Mouse (Mus musculus) MEL (cell line): ENCODE measurements around the gene Krtcap2. TPM values are rescaled to one million over a fixed set of nuclear protein-coding genes. Genes with fewer than 3 reads are reported as not detected.

Source experiments
- DNase-seq: peaks from one replicate; pipeline ENCODE4 v3.0.0; 2011; ENCODE audit warnings: low read depth, low spot score
- H3K27ac ChIP-seq: 2 replicates; pipeline ENCODE4 v1.5.1; 2012; ENCODE audit warnings: low read depth, mild to moderate bottlenecking, control low read depth, low read length, moderate library complexity; ENCODE audit not compliant: control insufficient read depth
- H3K27me3 ChIP-seq, 2 experiments: fragments of 150-350 bp in 1 of 2; sonication (generic) in 1 of 2; 2 replicates each; pipeline ENCODE4 v1.6.1; 2012; ENCODE audit warnings: low read length in 2 of 2, mild to moderate bottlenecking in 2 of 2, improper control_type of control experiment in 1 of 2, moderate library complexity in 1 of 2; ENCODE audit not compliant: insufficient read depth in 2 of 2, control insufficient read depth in 1 of 2
- H3K36me3 ChIP-seq, 2 experiments: 2 replicates each; pipeline ENCODE4 v1.6.1; 2012 to 2014; ENCODE audit warnings: low read length in 2 of 2, improper control_type of control experiment in 1 of 2, inconsistent platforms in 1 of 2, mild to moderate bottlenecking in 1 of 2; ENCODE audit not compliant: insufficient read depth in 2 of 2, control insufficient read depth in 1 of 2
- H3K4me1 ChIP-seq, 2 experiments: fragments of 150-350 bp in 1 of 2; sonication (generic) in 1 of 2; 2 replicates each; pipeline ENCODE4 v1.6.1; 2012; ENCODE audit warnings: low read length in 2 of 2, improper control_type of control experiment in 1 of 2, mild to moderate bottlenecking in 1 of 2; ENCODE audit not compliant: insufficient read depth in 2 of 2, control insufficient read depth in 1 of 2
- H3K4me3 ChIP-seq, 2 experiments: fragments of 150-350 bp in 1 of 2; sonication (generic) in 1 of 2; 2 replicates each; pipeline ENCODE4 v1.5.1; 2012; ENCODE audit warnings: low read depth in 2 of 2, low read length in 2 of 2, mild to moderate bottlenecking in 2 of 2, moderate library complexity in 2 of 2, control low read depth in 1 of 2, improper control_type of control experiment in 1 of 2; ENCODE audit not compliant: control insufficient read depth in 1 of 2, insufficient read depth in 1 of 2
- H3K79me2 ChIP-seq: 2 replicates; pipeline ENCODE4 v1.6.1; 2012; ENCODE audit warnings: mild to moderate bottlenecking, low read length, moderate library complexity; ENCODE audit not compliant: control insufficient read depth, poor library complexity, insufficient read depth
- H3K9ac ChIP-seq: 2 replicates; pipeline ENCODE4 v1.6.1; 2012; ENCODE audit warnings: low read depth, mild to moderate bottlenecking, control low read depth, low read length, moderate library complexity; ENCODE audit not compliant: control insufficient read depth, poor library complexity, severe bottlenecking
- H3K9me3 ChIP-seq: fragments of 150-350 bp; sonication (generic); replicated peaks from 2 replicates; pipeline ENCODE4 v1.6.1; 2012; ENCODE audit warnings: mild to moderate bottlenecking, low read length, improper control_type of control experiment, moderate library complexity; ENCODE audit not compliant: insufficient read depth
- BHLHE40 ChIP-seq: IDR thresholded peaks from 2 replicates; pipeline ENCODE4 v1.6.1; 2012; ENCODE audit warnings: low read depth, mild to moderate bottlenecking, inconsistent platforms, low read length, improper control_type of control experiment, borderline replicate concordance
- CHD2 ChIP-seq: IDR thresholded peaks from 2 replicates; pipeline ENCODE4 v1.6.1; 2011; ENCODE audit warnings: low read length, improper control_type of control experiment
- CTCF ChIP-seq, 3 experiments: IDR thresholded peaks in 2 of 3; conservative IDR thresholded peaks in 1 of 3; 2 replicates each; pipeline ENCODE4 v1.5.1; 2011 to 2012; ENCODE audit warnings: low read length in 3 of 3, low read depth in 2 of 3, mild to moderate bottlenecking in 2 of 3, improper control_type of control experiment in 1 of 3, inconsistent platforms in 1 of 3, mixed read lengths in 1 of 3, moderate library complexity in 1 of 3; ENCODE audit not compliant: control insufficient read depth in 1 of 3, insufficient read depth in 1 of 3, poor library complexity in 1 of 3, severe bottlenecking in 1 of 3
- E2F4 ChIP-seq: IDR thresholded peaks from 2 replicates; pipeline ENCODE4 v1.6.1; 2011; ENCODE audit warnings: low read depth, low read length, improper control_type of control experiment, borderline replicate concordance
- ELF1 ChIP-seq: IDR thresholded peaks from 2 replicates; pipeline ENCODE4 v1.6.1; 2014; ENCODE audit warnings: low read depth, mild to moderate bottlenecking, inconsistent platforms, low read length, improper control_type of control experiment, moderate library complexity
- EP300 ChIP-seq, 2 experiments: IDR thresholded peaks; 2 replicates each; pipeline ENCODE4 v1.6.1; 2011; ENCODE audit warnings: improper control_type of control experiment in 2 of 2, low read length in 2 of 2, low read depth in 1 of 2, mild to moderate bottlenecking in 1 of 2
- GABPA ChIP-seq: IDR thresholded peaks from 2 replicates; pipeline ENCODE4 v1.6.1; 2012; ENCODE audit warnings: low read depth, mild to moderate bottlenecking, inconsistent platforms, low read length, improper control_type of control experiment, moderate library complexity
- HCFC1 ChIP-seq: IDR thresholded peaks from 2 replicates; pipeline ENCODE4 v1.6.1; 2012; ENCODE audit warnings: low read depth, mild to moderate bottlenecking, inconsistent platforms, low read length, improper control_type of control experiment, moderate library complexity
- JUND ChIP-seq: IDR thresholded peaks from 2 replicates; pipeline ENCODE4 v1.6.1; 2011; ENCODE audit warnings: low read depth, mild to moderate bottlenecking, improper control_type of control experiment, low read length
- MAX ChIP-seq: IDR thresholded peaks from 2 replicates; pipeline ENCODE4 v1.6.1; 2011; ENCODE audit warnings: low read length, improper control_type of control experiment
- MAZ ChIP-seq: IDR thresholded peaks from 2 replicates; pipeline ENCODE4 v1.6.1; 2012; ENCODE audit warnings: low read depth, mild to moderate bottlenecking, inconsistent platforms, low read length, improper control_type of control experiment
- MEF2A ChIP-seq: IDR thresholded peaks from 2 replicates; pipeline ENCODE4 v1.6.1; 2014; ENCODE audit warnings: low read depth, mild to moderate bottlenecking, inconsistent platforms, low read length, improper control_type of control experiment; ENCODE audit not compliant: poor library complexity, insufficient replicate concordance, severe bottlenecking; ENCODE audit errors: extremely low read depth
- MXI1 ChIP-seq: IDR thresholded peaks from 2 replicates; pipeline ENCODE4 v1.6.1; 2011; ENCODE audit warnings: mild to moderate bottlenecking, low read depth, low read length, improper control_type of control experiment
- MYC ChIP-seq: IDR thresholded peaks from 2 replicates; pipeline ENCODE4 v1.6.1; 2011; ENCODE audit warnings: low read depth, mild to moderate bottlenecking, low read length, improper control_type of control experiment, moderate library complexity
- POLR2A ChIP-seq, 2 experiments: IDR thresholded peaks; 2 replicates each; pipeline ENCODE4 v1.6.1; 2011 to 2012; ENCODE audit warnings: low read length in 2 of 2, mild to moderate bottlenecking in 2 of 2, control low read depth in 1 of 2, improper control_type of control experiment in 1 of 2, low read depth in 1 of 2, moderate library complexity in 1 of 2; ENCODE audit not compliant: control insufficient read depth in 1 of 2, insufficient read depth in 1 of 2, poor library complexity in 1 of 2
- POLR2AphosphoS2 ChIP-seq: IDR thresholded peaks from 2 replicates; pipeline ENCODE4 v1.6.1; 2011; ENCODE audit warnings: low read length, improper control_type of control experiment
- POLR2AphosphoS5 ChIP-seq: IDR thresholded peaks from 2 replicates; pipeline ENCODE4 v1.6.1; 2012; ENCODE audit warnings: low read depth, borderline replicate concordance, mild to moderate bottlenecking, inconsistent platforms, low read length, moderate library complexity, mixed read lengths
- RCOR1 ChIP-seq: IDR thresholded peaks from 2 replicates; pipeline ENCODE4 v1.6.1; 2012; ENCODE audit warnings: low read depth, mild to moderate bottlenecking, inconsistent platforms, low read length, improper control_type of control experiment
- SIN3A ChIP-seq: IDR thresholded peaks from 2 replicates; pipeline ENCODE4 v1.6.1; 2012; ENCODE audit warnings: low read length, improper control_type of control experiment, inconsistent platforms
- SMC3 ChIP-seq: IDR thresholded peaks from 2 replicates; pipeline ENCODE4 v1.6.1; 2011; ENCODE audit warnings: low read depth, low read length, improper control_type of control experiment
- TAL1 ChIP-seq: IDR thresholded peaks from 2 replicates; pipeline ENCODE4 v1.6.1; 2012; ENCODE audit warnings: mild to moderate bottlenecking, inconsistent platforms, low read length, moderate library complexity, mixed read lengths
- TBP ChIP-seq: IDR thresholded peaks from 2 replicates; pipeline ENCODE4 v1.8.0; 2011; ENCODE audit warnings: low read depth, low read length, improper control_type of control experiment
- TCF12 ChIP-seq: IDR thresholded peaks from 2 replicates; pipeline ENCODE4 v1.6.1; 2014; ENCODE audit warnings: low read depth, mild to moderate bottlenecking, inconsistent platforms, low read length, improper control_type of control experiment, moderate library complexity
- UBTF ChIP-seq: IDR thresholded peaks from 2 replicates; pipeline ENCODE4 v1.6.1; 2012; ENCODE audit warnings: low read depth, mild to moderate bottlenecking, inconsistent platforms, low read length, improper control_type of control experiment, moderate library complexity, borderline replicate concordance; ENCODE audit not compliant: insufficient read depth
- USF1 ChIP-seq: IDR thresholded peaks from 2 replicates; pipeline ENCODE4 v1.6.1; 2014; ENCODE audit warnings: low read depth, mild to moderate bottlenecking, inconsistent platforms, low read length, improper control_type of control experiment, moderate library complexity
- USF2 ChIP-seq, 2 experiments: IDR thresholded peaks; 2 replicates each; pipeline ENCODE4 v1.6.1; 2011 to 2012; ENCODE audit warnings: improper control_type of control experiment in 2 of 2, low read length in 2 of 2, borderline replicate concordance in 1 of 2, inconsistent platforms in 1 of 2, low read depth in 1 of 2, mild to moderate bottlenecking in 1 of 2; ENCODE audit not compliant: insufficient read depth in 1 of 2
- ZC3H11A ChIP-seq: IDR thresholded peaks from 2 replicates; pipeline ENCODE4 v1.6.1; 2012; ENCODE audit warnings: low read depth, mild to moderate bottlenecking, inconsistent platforms, low read length, improper control_type of control experiment
- ZMIZ1 ChIP-seq: IDR thresholded peaks from 2 replicates; pipeline ENCODE4 v1.6.1; 2012; ENCODE audit warnings: low read depth, mild to moderate bottlenecking, inconsistent platforms, low read length, improper control_type of control experiment, moderate library complexity
- ZNF384 ChIP-seq: IDR thresholded peaks from 2 replicates; pipeline ENCODE4 v1.6.1; 2012; ENCODE audit warnings: low read depth, mild to moderate bottlenecking, inconsistent platforms, low read length, improper control_type of control experiment
- polyA plus RNA-seq, 2 experiments: library from polyadenylated mRNA; stranded (reverse) in 1 of 2; unstranded in 1 of 2; fragments of >175 nt in 1 of 2; fragments of >200 nt in 1 of 2; gene quantifications; 2 replicates each; pipeline versions ENCODE4 v1.2.1 to v1.2.4; 2012; ENCODE audit warnings: low replicate concordance in 2 of 2, low read depth in 1 of 2; ENCODE audit not compliant: insufficient read length in 2 of 2, insufficient read depth in 1 of 2, missing spikeins in 1 of 2
- total RNA-seq: library from RNA; depleted of rRNA; stranded (reverse); fragments of 300-350 nt; gene quantifications from 2 replicates; pipeline ENCODE4 v1.2.3, GENCODE M21; 2012

Krtcap2 gene
- total and polyA plus RNA-seq, 3 experiments, result 171 to 497 TPM; not detected in 1

- no peak within 1 kb of the TSS for H3K4me3 ChIP-seq
- peaks cover 29 to 39% of the 10 kb centered on the region in 2 experiments for H3K27me3 ChIP-seq
Observed at GRCm38 (mm10) chr3:89280606-89281511, 35.1 kb downstream of the Krtcap2 start, which contains the start of gene Efna1. Gene Efna1 (minus strand): TSS chr3:89281142.

DNA sequence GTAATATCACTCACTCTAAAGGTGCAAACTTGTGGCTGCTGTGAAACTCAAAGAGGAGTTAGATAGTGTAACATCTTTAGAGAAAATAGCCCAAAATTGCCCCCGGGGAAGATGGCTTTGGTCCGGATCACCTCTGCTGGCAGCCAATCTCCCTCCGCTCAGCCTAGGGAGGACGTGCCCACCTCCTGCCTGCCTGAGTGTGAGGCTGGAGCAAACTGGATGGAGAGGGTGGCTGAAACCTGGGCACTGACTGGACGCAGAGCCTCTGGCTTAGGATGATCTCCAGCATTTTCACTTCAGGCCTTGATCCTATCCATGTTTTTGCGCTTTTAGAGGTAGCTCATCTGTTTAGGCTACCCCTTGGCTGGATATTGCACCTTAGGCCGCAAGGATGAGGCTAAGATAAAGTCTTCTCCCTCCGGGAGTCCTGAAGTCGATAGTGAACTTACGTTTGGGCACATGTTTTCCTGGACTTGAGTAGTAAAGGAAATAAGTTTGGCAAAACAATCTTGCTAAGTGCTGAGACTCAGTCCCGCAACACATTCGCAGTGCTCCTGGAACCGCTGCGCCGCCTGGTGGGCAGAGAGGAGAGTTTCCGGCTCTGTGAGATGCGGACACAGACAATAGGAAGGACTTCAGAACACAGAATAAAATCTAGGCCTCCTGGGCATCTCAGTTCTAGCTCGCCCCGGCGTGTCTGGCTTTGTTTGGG, 36.0 kb downstream of the Krtcap2 start:
- H3K9ac ChIP-seq, result no peak overlapping the region
- H3K79me2 ChIP-seq, result no peaks in the 10 kb centered on the region
- no peak overlapping the region for H3K4me3 ChIP-seq
- DNase-seq, result peak; percentile 87
- 0 out of 4 replicates have a peak, but pooled peaks cover 0 to 6% of the 10 kb centered on the region in 2 experiments for H3K4me1 ChIP-seq
- peaks cover 31 to 39% of the 10 kb centered on the region in 2 experiments for H3K27me3 ChIP-seq
- no peak overlapping the region for H3K27ac ChIP-seq
- no peaks in the 10 kb centered on the region for H3K9me3 ChIP-seq
- no peaks in the 10 kb centered on the region for H3K36me3 ChIP-seq
- TF ChIP-seq MAX, result no peak
- peak; percentile 71; the same call in 1 of the 2 replicates for TF ChIP-seq MAZ
- TF ChIP-seq ELF1, result peak; percentile 67
- TF ChIP-seq GABPA, result no peak; the same call in 1 of the 2 replicates
- no peak for TF ChIP-seq MEF2A
- TF ChIP-seq ZC3H11A, result peak; percentile 91
- TF ChIP-seq SMC3, result peak; percentile 99
- TF ChIP-seq USF1, result 0 out of 2 replicates have a peak, but pooled peaks have one; percentile 11
- TF ChIP-seq MYC, result 0 out of 2 replicates have a peak, but pooled peaks have one; percentile 40
- peak; percentile 68 for TF ChIP-seq SIN3A
- 0 out of 2 replicates have a peak, but pooled peaks have one; percentile 52 for TF ChIP-seq HCFC1
- TF ChIP-seq RCOR1, result no peak
- peak; percentile 28; the same call in 1 of the 2 replicates for TF ChIP-seq ZNF384
- peak; percentile 45; the same call in 1 of the 2 replicates for TF ChIP-seq BHLHE40
- no peak for TF ChIP-seq TAL1
- peak; percentile 99 for TF ChIP-seq CTCF (IDR thresholded peaks at IDR 0.05 in 2 of 3, conservative IDR thresholded peaks at IDR 0.05 in 1 of 3; ENCODE audit: control insufficient read depth in 1 of 3, insufficient read depth in 1 of 3, low read depth in 2 of 3, low read length in 3 of 3, poor library complexity in 1 of 3, severe bottlenecking in 1 of 3)
- TF ChIP-seq CHD2, result no peak
- TF ChIP-seq UBTF, result no peak
- 0 out of 2 replicates have a peak, but pooled peaks have one; percentile 58 for TF ChIP-seq JUND
- peak; percentile 63 for TF ChIP-seq MXI1

More at GRCm38 (mm10) chr3:89280606-89281511, 35.1 kb downstream of the Krtcap2 start, which contains the start of gene Efna1:
- no peaks in the 10 kb centered on the region for H3K9me3 ChIP-seq
- H3K9ac ChIP-seq, result no peak within 1 kb of the TSS
- H3K79me2 ChIP-seq, result no peaks in the 10 kb centered on the region
- no peak within 1 kb of the TSS for H3K27ac ChIP-seq
- H3K36me3 ChIP-seq, result no peaks in the 10 kb centered on the region
- DNase-seq, result no peak
- H3K4me1 ChIP-seq, result 0 out of 4 replicates have a peak, but pooled peaks cover 0 to 6% of the 10 kb centered on the region in 2 experiments
- TF ChIP-seq E2F4 (no peak), USF2 (IDR thresholded peaks at IDR 0.05; ENCODE audit: borderline replicate concordance in 1 of 2, insufficient read depth in 1 of 2, low read depth in 1 of 2, low read length in 2 of 2) (no peak), POLR2AphosphoS2 (no peak), RCOR1 (no peak), POLR2A (IDR thresholded peaks at IDR 0.05; ENCODE audit: control insufficient read depth in 1 of 2, insufficient read depth in 1 of 2, low read depth in 1 of 2, low read length in 2 of 2, poor library complexity in 1 of 2) (no peak), HCFC1 (no peak), EP300 (IDR thresholded peaks at IDR 0.05; ENCODE audit: low read depth in 1 of 2, low read length in 2 of 2) (no peak), ZC3H11A (no peak), MAX (no peak), MYC (no peak), GABPA (no peak), TCF12 (no peak), SMC3 (no peak), ELF1 (no peak), ZMIZ1 (no peak), TBP (no peak), POLR2AphosphoS5 (no peak), JUND (no peak), UBTF (no peak)
